Mouse (Mus musculus) neural tube, embryonic 13.5 days (tissue): ENCODE measurements around the gene Ung. TPM values are rescaled to one million over a fixed set of nuclear protein-coding genes. Genes with fewer than 3 reads are reported as not detected.
A peak's percentile ranks its signal among the peaks of the same experiment; 100 is the strongest.

Experiments used
- ATAC-seq: fragments of 200-750 bp; cut with Nextera tagmentation; 2 replicates; pipeline ENCODE4 v1.8.0; 2017; ENCODE audit warnings: low read depth, mild to moderate bottlenecking, moderate TSS enrichment, moderate library complexity
- H3K27ac ChIP-seq: fragments of 300-500 bp; sonication (generic); replicated peaks from 2 replicates; pipeline ENCODE4 v1.5.1; 2015; ENCODE audit warnings: moderate library complexity, mild to moderate bottlenecking, inconsistent platforms
- H3K27me3 ChIP-seq: fragments of 300-500 bp; sonication (generic); 2 replicates; pipeline ENCODE4 v1.6.1; 2015; ENCODE audit warnings: mild to moderate bottlenecking, inconsistent platforms
- H3K36me3 ChIP-seq: fragments of 300-500 bp; sonication (generic); 2 replicates; pipeline ENCODE4 v1.6.1; 2015; ENCODE audit warnings: mild to moderate bottlenecking, inconsistent platforms
- H3K4me1 ChIP-seq: fragments of 300-500 bp; sonication (generic); replicated peaks from 2 replicates; pipeline ENCODE4 v1.6.1; 2015; ENCODE audit warnings: inconsistent platforms
- H3K4me2 ChIP-seq: fragments of 300-500 bp; sonication (generic); 2 replicates; pipeline ENCODE4 v1.6.1; 2015; ENCODE audit warnings: inconsistent platforms, mild to moderate bottlenecking, moderate library complexity
- H3K4me3 ChIP-seq: fragments of 300-500 bp; sonication (generic); 2 replicates; pipeline ENCODE4 v1.5.1; 2015; ENCODE audit warnings: mild to moderate bottlenecking, inconsistent platforms
- H3K9ac ChIP-seq: fragments of 300-500 bp; sonication (generic); 2 replicates; pipeline ENCODE4 v1.6.1; 2015; ENCODE audit warnings: moderate library complexity, mild to moderate bottlenecking, inconsistent platforms
- H3K9me3 ChIP-seq: fragments of 300-500 bp; sonication (generic); 2 replicates; pipeline ENCODE4 v1.6.1; 2016; ENCODE audit warnings: inconsistent platforms
- WGBS: fragments of 180-500 bp; shearing (Covaris S2); methylation state at CpG from one replicate; pipeline ENCODE4 v1.1.7; 2015; 5-methylcytosine and 5-hydroxymethylcytosine counted together
- polyA plus RNA-seq: library from polyadenylated mRNA; unstranded; fragments of >200 nt; fragmentation: Nextera tagmentation; extraction: Ambion mirVana; gene quantifications from 2 replicates; pipeline ENCODE4 v1.2.1, GENCODE M21; 2015

The Ung gene
- polyA plus RNA-seq, 1 experiment from 2014 or later: 9.0 TPM

- Histone ChIP-seq H3K27me3 (no peaks in the 10 kb centered on the region), H3K4me2 (no peak overlapping the region), H3K36me3 (peaks cover 96% of the 10 kb centered on the region), H3K9ac (no peak overlapping the region), H3K27ac (no peak overlapping the region), H3K9me3 (no peaks in the 10 kb centered on the region), H3K4me3 (no peak overlapping the region), H3K4me1 (no peaks in the 10 kb centered on the region)
- ATAC-seq: no peak
- WGBS: 85% methylated on average over 5 of the region's 5 CpGs
These were observed 15.2 kb upstream of the Ung start for GRCm38 (mm10) chr5:114115030-114115429.

GRCm38 (mm10) chr5:114116586-114116985, 13.6 kb upstream of the Ung start:
- ATAC-seq: no peak
- 88% methylated on average over 7 of the region's 7 CpGs for WGBS
- H3K4me2 ChIP-seq: no peak overlapping the region
- H3K9me3 ChIP-seq: no peaks in the 10 kb centered on the region
- no peaks in the 10 kb centered on the region for H3K4me1 ChIP-seq
- peaks cover 96% of the 10 kb centered on the region for H3K36me3 ChIP-seq
- no peak overlapping the region for H3K9ac ChIP-seq
- H3K27ac ChIP-seq: no peak overlapping the region
- H3K4me3 ChIP-seq: no peak overlapping the region
- H3K27me3 ChIP-seq: no peaks in the 10 kb centered on the region

GRCm38 (mm10) chr5:114119806-114120205, 10.4 kb upstream of the Ung start:
- H3K27ac ChIP-seq: no peak overlapping the region
- no peaks in the 10 kb centered on the region for H3K27me3 ChIP-seq
- H3K4me3 ChIP-seq: no peak overlapping the region
- H3K9ac ChIP-seq: no peak overlapping the region
- no peaks in the 10 kb centered on the region for H3K9me3 ChIP-seq
- WGBS: 90% methylated on average over 4 of the region's 4 CpGs
- no peak for ATAC-seq
- no peak overlapping the region for H3K4me2 ChIP-seq
- peaks cover 93% of the 10 kb centered on the region for H3K36me3 ChIP-seq
- H3K4me1 ChIP-seq: no peaks in the 10 kb centered on the region

- H3K4me3 ChIP-seq: no peak overlapping the region
- H3K4me1 ChIP-seq: peaks cover 16% of the 10 kb centered on the region
- H3K4me2 ChIP-seq: no peak overlapping the region
- no peak overlapping the region for H3K9ac ChIP-seq
- peaks cover 39% of the 10 kb centered on the region for H3K36me3 ChIP-seq
- 93% methylated on average over 3 of the region's 3 CpGs for WGBS
- H3K27ac ChIP-seq: no peak overlapping the region
- no peaks in the 10 kb centered on the region for H3K27me3 ChIP-seq
- no peaks in the 10 kb centered on the region for H3K9me3 ChIP-seq
- no peak for ATAC-seq
These were observed 4.2 kb upstream of the Ung start for GRCm38 (mm10) chr5:114126008-114126407.

- peak overlapping the region; percentile 91 for H3K4me2 ChIP-seq
- H3K9me3 ChIP-seq: no peaks in the 10 kb centered on the region
- no peak for ATAC-seq
- peak overlapping the region; percentile 86; the same call in 1 of the 2 replicates for H3K27ac ChIP-seq
- peaks cover 32% of the 10 kb centered on the region for H3K36me3 ChIP-seq
- no peaks in the 10 kb centered on the region for H3K27me3 ChIP-seq
- peak overlapping the region; percentile 79; the same call in 1 of the 2 replicates for H3K9ac ChIP-seq
- peaks cover 21% of the 10 kb centered on the region for H3K4me1 ChIP-seq
- H3K4me3 ChIP-seq: peak overlapping the region; percentile 71
- WGBS: 87% methylated on average over 7 of the region's 7 CpGs
These were observed 3.5 kb upstream of the Ung start for GRCm38 (mm10) chr5:114126499-114127244.

- ATAC-seq: 0 out of 2 replicates have a peak, but pooled peaks have one; percentile 8
- Histone ChIP-seq H3K9ac (peak within 1 kb of the TSS; percentile 79), H3K9me3 (no peaks in the 10 kb centered on the region), H3K4me1 (peaks cover 30% of the 10 kb centered on the region), H3K27me3 (no peaks in the 10 kb centered on the region), H3K4me2 (peak within 1 kb of the TSS; percentile 91), H3K36me3 (peaks cover 22% of the 10 kb centered on the region), H3K27ac (peak within 1 kb of the TSS; percentile 86), H3K4me3 (peak within 1 kb of the TSS; percentile 71)
- under 1% methylated on average over 68 of the region's 69 CpGs for WGBS
These were observed 2.5 kb upstream of the Ung start, which contains the start of gene Alkbh2 for GRCm38 (mm10) chr5:114127374-114128349. Gene Alkbh2, minus strand, starts transcription at chr5:114128218.

- Histone ChIP-seq H3K4me3 (peak overlapping the region; percentile 89), H3K9ac (0 out of 2 replicates have a peak overlapping the region, but pooled peaks have one; percentile 69), H3K27me3 (no peaks in the 10 kb centered on the region), H3K4me2 (peak overlapping the region; percentile 97), H3K9me3 (no peaks in the 10 kb centered on the region), H3K4me1 (peaks cover 30% of the 10 kb centered on the region), H3K36me3 (peaks cover 4% of the 10 kb centered on the region; the same call in 1 of the 2 replicates), H3K27ac (no peak overlapping the region)
- WGBS: 80% methylated on average over 15 of the region's 15 CpGs
- ATAC-seq: no peak
These were observed 506 bp upstream of the Ung start for GRCm38 (mm10) chr5:114129550-114130210.

GRCm38 (mm10) chr5:114130698-114131520, 723 bp downstream of the Ung start:
- Histone ChIP-seq H3K27me3 (no peaks in the 10 kb centered on the region), H3K36me3 (no peaks in the 10 kb centered on the region; the same call in 1 of the 2 replicates), H3K4me1 (peaks cover 30% of the 10 kb centered on the region), H3K4me2 (peak overlapping the region; percentile 97), H3K4me3 (peak overlapping the region; percentile 89), H3K27ac (peak overlapping the region; percentile 52; the same call in 1 of the 2 replicates), H3K9me3 (no peaks in the 10 kb centered on the region), H3K9ac (peak overlapping the region; percentile 69)
- peak; percentile 98 for ATAC-seq
- under 1% methylated on average over 87 of the region's 87 CpGs for WGBS

GRCm38 (mm10) chr5:114131521-114131840, 1.3 kb downstream of the Ung start:
- Histone ChIP-seq H3K27me3 (no peaks in the 10 kb centered on the region), H3K4me3 (peak overlapping the region; percentile 89), H3K9ac (peak overlapping the region; percentile 68), H3K4me2 (peak overlapping the region; percentile 97), H3K4me1 (peaks cover 30% of the 10 kb centered on the region), H3K27ac (peak overlapping the region; percentile 52; the same call in 1 of the 2 replicates), H3K36me3 (no peaks in the 10 kb centered on the region), H3K9me3 (no peaks in the 10 kb centered on the region)
- under 1% methylated on average over 15 of the region's 15 CpGs for WGBS
- ATAC-seq: no peak

GRCm38 (mm10) chr5:114132841-114133240, 2.7 kb downstream of the Ung start:
- H3K27ac ChIP-seq: no peak overlapping the region
- H3K9me3 ChIP-seq: no peaks in the 10 kb centered on the region
- 89% methylated on average over 6 of the region's 6 CpGs for WGBS
- ATAC-seq: no peak
- H3K4me2 ChIP-seq: no peak overlapping the region
- no peak overlapping the region for H3K4me3 ChIP-seq
- H3K36me3 ChIP-seq: no peaks in the 10 kb centered on the region
- H3K4me1 ChIP-seq: peaks cover 25% of the 10 kb centered on the region
- H3K9ac ChIP-seq: no peak overlapping the region
- H3K27me3 ChIP-seq: no peaks in the 10 kb centered on the region

GRCm38 (mm10) chr5:114134091-114134534, 3.9 kb downstream of the Ung start:
- no peak overlapping the region for H3K27ac ChIP-seq
- ATAC-seq: no peak
- H3K4me1 ChIP-seq: peaks cover 37% of the 10 kb centered on the region
- H3K36me3 ChIP-seq: no peaks in the 10 kb centered on the region
- no peaks in the 10 kb centered on the region for H3K9me3 ChIP-seq
- WGBS: 73% methylated on average over 6 of the region's 6 CpGs
- H3K4me3 ChIP-seq: no peak overlapping the region
- 0 out of 2 replicates have a peak overlapping the region, but pooled peaks have one; percentile 1 for H3K9ac ChIP-seq
- no peaks in the 10 kb centered on the region for H3K27me3 ChIP-seq
- H3K4me2 ChIP-seq: no peak overlapping the region
